Mouse (Mus musculus) left cerebral cortex, adult 9 months (tissue): ENCODE data around the gene Pcca.

Experiments used
- DNase-seq, 2 experiments: peaks; one replicate each; pipeline ENCODE4 v3.0.0; 2022; ENCODE audit warnings: low spot score in 2 of 2

The Pcca gene

GRCm38 (mm10) chr14:122883821-122884584 is 349.9 kb downstream of the Pcca start:
- DNase-seq: peak in 1 of 2 experiments; percentile 33

- peak in 1 of 2 experiments; percentile 67 for DNase-seq
Observed at GRCm38 (mm10) chr14:122885893-122886292, 351.8 kb downstream of the Pcca start.

- DNase-seq: no peak
Observed at GRCm38 (mm10) chr14:122887278-122887677, 353.2 kb downstream of the Pcca start.

DNA sequence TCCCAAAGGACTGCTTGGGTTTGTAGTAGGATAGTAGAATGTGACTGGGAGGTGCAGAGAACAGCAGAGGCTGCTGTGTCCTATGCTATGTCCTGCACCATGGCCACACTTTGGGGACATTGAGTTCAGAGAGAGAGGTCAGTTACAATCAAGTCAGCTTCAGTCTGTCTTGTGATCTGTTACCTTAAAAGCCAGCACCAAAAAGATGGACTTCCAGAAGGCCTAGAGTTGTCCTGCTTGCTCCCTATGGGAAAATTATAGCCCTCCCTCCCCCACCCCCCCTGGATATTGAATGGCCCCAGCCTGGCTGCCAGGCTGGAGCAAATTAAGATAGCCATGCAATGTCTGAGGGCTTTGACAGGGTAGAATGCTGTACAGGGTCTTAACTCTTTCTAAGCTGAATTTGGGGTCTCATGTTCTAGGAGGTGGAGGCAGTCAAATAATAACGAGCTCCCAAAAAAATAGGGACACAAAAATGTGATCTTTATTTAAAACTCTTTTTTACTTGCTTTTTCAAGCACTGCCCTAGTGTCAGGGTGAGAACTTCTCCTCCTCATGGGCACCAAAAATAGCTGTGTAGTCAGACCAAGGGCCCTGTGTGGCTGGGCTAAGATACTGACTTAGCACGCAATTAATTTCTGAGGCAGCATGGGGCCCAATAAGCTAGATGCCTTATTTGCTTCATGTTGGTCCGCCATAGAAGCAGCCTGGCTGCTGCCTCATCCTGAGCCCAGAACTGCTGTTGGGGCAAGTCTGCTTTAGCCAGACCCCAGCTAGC is 353.8 kb downstream of the Pcca start:
- no peak for DNase-seq

GRCm38 (mm10) chr14:122888480-122888872 is 354.4 kb downstream of the Pcca start:
- no peak for DNase-seq

DNA sequence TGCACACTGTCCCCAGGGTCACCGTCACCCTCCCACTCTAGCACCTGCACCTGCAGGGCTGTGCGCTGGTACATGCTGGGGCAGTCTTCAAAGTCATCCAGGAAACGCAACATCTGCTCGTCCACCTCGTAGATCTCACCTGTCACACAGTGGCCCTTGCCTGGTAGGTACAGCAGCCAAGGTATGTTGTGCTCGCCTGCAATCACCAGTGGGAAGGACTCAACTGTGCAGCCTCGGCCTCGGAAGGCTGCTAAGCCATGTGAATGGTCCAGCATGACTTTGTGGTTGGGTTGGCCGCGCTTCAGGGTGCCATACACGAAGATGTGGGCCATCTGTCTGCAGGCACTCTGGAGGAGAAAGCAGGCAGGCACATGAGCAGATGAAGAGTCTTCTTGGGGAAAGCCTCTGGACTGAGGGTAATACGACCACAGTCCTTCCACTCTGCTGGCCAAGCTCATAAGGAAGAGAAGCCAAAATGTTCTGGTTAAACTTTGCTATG is 357.4 kb downstream of the Pcca start:
- DNase-seq: no peak

DNA sequence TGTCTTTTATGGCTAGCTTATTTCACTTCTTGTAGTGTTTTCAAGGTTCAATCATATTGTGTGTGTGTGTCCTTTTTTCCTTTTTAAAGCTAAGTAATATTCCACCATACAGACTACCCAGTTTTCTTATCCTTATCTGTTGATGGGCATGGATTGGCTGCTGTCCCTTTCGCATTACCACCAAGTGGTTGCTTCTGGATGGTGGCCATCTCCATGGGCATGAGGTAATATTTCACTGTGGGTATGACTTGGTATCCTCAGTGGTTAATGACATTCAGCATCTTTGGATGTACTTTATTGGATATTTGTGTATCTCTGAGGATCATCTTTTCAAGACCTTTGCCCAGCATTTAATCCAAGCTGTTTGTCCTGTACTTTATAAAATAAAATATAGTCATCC is 362.0 kb downstream of the Pcca start:
- no peak for DNase-seq

GRCm38 (mm10) chr14:122898550-122898949 is 364.4 kb downstream of the Pcca start:
- no peak for DNase-seq

- no peak for DNase-seq
Observed at GRCm38 (mm10) chr14:122900679-122901078, 366.6 kb downstream of the Pcca start.

DNA sequence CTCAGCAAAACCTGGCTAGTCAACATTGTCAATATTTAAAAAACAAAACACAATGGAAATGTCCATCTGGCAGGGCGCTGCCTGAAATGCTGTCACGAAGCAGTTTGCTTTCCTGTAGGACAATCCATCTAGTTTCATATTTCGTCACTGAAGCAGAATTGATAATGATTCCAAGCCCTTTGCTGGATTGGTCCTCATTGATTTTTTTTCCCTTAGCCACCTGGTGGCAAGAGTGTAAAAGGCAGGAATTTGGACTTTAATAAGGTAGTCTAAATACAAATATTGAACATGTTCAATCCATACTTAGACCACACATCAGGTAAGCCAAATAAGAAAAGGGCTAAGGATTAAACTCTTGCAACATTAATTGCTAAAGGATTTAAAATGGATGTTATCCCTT is 367.1 kb downstream of the Pcca start:
- no peak for DNase-seq

DNA sequence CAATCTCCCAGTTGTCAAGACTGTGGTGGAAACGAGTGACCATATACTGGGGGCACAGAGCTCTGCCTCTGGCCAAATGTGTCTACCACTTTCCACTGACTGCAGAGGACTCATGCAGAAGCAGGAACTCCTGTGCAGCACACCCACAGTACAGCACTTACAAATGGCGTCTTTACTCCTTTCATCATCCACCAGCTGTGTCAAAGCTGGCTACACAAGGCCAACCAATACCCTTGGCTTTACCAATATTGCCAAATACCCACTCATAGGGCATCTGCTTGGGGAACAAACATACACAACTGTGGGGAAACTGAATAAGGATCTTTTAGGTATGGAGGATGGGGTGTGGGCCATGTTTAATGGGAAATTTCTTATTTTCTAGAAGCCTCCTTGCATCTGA is 367.6 kb downstream of the Pcca start:
- DNase-seq: no peak

DNA sequence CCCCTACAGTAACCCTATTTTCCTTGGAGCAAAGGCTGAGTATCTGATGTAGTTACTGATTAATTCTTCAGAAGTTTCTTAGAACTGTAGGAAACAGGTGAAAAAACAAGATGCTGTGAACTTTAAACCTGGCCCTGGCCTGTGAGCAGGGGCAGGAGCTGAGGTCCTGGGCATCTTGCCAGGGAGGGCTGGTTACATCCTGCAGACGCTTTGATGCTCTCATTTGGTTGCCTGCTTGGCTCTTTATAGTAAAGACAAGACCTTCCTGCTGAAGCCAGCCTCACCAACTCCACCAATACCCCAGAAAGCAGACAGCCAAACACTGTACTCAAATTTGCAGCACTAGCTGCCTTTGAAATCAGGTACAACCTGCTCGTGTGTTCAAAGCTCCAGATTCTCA is 368.0 kb downstream of the Pcca start:
- DNase-seq: no peak

GRCm38 (mm10) chr14:122902884-122903283 is 368.8 kb downstream of the Pcca start:
- no peak for DNase-seq

DNA sequence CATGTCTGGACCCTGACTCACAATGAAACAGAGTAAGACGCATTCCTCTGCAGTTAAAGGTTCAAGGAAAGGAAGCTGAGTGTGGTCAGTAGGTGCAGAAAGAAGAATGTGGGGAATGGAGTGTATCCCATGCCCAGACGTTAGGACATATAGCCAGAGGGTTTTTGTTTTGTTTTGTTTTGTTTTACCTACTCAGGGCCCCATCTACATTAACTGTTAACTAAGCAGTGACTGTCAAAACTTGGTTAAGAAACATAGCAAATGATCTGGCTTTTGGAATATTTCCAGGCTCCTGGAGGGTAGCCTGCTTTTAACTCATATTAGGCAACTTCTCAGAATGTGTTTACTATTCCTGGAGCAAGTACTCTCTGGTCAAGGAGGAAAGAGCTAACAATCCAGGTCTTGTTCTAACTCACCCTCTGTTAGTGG is 369.8 kb downstream of the Pcca start:
- DNase-seq: no peak

- no peak for DNase-seq
Observed at GRCm38 (mm10) chr14:122905007-122905406, 370.9 kb downstream of the Pcca start.

GRCm38 (mm10) chr14:122908075-122908474 is 374.0 kb downstream of the Pcca start:
- DNase-seq: no peak

- no peak for DNase-seq
Observed at GRCm38 (mm10) chr14:122909368-122910091, 375.4 kb downstream of the Pcca start.

DNA sequence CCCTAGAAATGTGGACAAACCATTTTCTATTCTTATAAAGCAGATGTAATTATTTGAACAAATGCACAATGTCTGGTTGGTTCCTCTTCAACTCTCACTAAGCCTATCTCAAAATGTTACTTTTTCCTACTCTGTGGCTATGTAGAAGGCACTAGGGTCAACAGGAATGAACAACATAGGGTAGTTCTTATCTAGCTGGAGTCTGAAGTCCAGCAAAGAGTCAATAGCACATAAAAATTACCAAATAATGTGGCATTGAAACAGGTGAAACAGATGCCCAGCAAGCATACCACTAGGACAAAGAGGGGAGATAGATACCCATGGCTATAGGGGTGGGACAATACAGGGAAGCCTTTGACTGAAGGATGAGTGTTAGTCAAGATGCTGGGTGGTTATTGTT is 377.1 kb downstream of the Pcca start:
- DNase-seq: no peak

DNA sequence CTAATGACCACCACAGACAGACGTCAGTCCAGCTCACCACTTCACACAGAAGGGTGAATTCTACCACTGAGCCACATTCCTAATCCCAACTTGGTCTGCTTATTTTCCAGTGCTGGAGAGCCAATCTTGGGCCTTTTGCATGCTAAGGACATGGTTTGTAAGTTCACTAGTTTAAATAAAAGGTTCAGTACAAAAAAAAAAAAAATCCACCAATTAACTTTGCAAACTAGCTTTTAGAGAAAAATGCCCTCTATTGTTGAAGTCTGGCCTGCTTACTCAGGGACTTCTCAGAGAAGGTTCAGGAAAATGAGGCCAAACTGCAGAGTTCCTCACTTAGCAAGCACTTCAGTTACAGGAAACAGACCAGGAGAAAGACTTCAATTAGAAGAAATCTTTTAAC is 378.0 kb downstream of the Pcca start:
- no peak for DNase-seq

DNA sequence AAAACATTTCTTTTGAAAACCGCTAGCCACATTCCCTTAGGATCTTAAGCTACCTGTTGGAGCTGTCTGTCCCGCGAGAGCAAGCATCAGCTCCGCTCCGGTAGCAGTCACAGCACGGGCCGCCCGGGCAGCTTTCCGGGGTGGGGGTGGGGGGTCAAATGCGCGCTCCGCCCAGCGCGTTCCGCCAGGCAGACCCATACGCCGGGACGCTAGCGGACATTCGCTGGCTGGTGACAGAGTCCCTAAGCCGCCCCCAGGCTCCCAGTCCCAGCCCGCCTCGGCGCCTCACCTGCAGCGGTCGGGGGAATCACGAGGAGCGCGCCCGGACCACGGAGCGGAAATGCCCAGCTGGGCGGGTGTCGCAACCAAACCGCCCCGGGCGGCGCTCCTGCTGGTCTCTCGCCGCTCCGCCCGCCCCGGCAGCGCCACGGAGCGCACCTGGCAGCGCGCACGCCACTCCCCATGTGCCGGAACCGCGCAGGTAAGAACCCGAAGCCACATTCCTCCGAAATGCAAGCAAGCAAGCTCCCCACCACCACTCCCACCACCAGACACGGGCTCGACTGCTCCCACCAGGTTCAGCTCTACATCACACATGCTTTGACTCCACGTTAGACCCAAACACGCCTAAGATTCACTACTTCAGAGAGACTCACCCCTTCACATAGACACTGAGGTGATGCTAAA is 378.8 kb downstream of the Pcca start:
- peak in 1 of 2 experiments; percentile 49 for DNase-seq

- no peak for DNase-seq
Observed at GRCm38 (mm10) chr14:122913657-122914056, 379.5 kb downstream of the Pcca start, which contains the start of gene Ggact. Ggact (minus strand) TSS chr14:122913757.

DNA sequence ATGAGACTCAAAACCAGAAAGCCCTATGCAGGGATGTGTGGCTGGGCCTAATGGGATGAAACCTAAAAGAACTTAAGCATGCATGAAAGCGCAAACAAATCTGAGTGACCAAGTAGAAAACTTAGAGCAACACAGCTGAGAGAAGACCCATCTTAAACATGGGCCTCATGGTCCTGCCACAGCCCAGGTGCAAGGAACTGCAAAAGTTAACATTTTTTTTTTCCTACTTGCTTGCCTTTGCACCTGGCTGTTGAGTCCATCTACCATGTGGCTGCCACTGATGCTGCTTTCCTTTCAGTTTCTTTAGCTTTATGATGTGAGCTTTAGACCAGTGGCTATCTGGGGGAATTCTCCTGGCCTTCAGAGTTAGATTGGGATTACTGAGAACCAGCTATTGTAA is 383.6 kb downstream of the Pcca start:
- no peak for DNase-seq
